Mouse (Mus musculus): ENCODE measurements at regions not wholly inside any gene's neighbourhood (a gene's known extent, or its start where the extent isn't known, plus 50 kb on each side); places are given as distances from the start of the nearest gene placed in this dataset.

- no peak for ATAC-seq (ENCODE audit: low read depth)
- Histone ChIP-seq H3K27me3 (ENCODE audit: control insufficient read depth, insufficient read depth, low read depth, low read length) (no peaks in the 10 kb centered on the region), H3K9me3 (ENCODE audit: control insufficient read depth, low read length) (no peaks in the 10 kb centered on the region), H3K9ac (ENCODE audit: low read length) (no peak overlapping the region), H3K27ac (ENCODE audit: low read length) (no peak overlapping the region), H3K4me3 (ENCODE audit: low read length) (no peak overlapping the region), H3K4me1 (replicated peaks; ENCODE audit: control insufficient read depth, insufficient read depth, low read length) (no peaks in the 10 kb centered on the region), H3K36me3 (ENCODE audit: control insufficient read depth, insufficient read depth, low read length) (no peaks in the 10 kb centered on the region), H3K4me2 (ENCODE audit: low read depth, low read length) (no peak overlapping the region)
- 61% methylated on average over 4 of the region's 4 CpGs for WGBS
These were observed 1150.8 kb upstream of the Ptprd start for GRCm38 (mm10) chr4:79362522-79362921.

- WGBS: 55% methylated on average over 1 of the region's 1 CpGs
- Histone ChIP-seq H3K27ac (ENCODE audit: low read length) (no peak overlapping the region), H3K4me2 (ENCODE audit: low read depth, low read length) (no peak overlapping the region), H3K9me3 (ENCODE audit: control insufficient read depth, low read length) (no peaks in the 10 kb centered on the region), H3K36me3 (ENCODE audit: control insufficient read depth, insufficient read depth, low read length) (no peaks in the 10 kb centered on the region), H3K27me3 (ENCODE audit: control insufficient read depth, insufficient read depth, low read depth, low read length) (no peaks in the 10 kb centered on the region), H3K4me3 (ENCODE audit: low read length) (no peak overlapping the region), H3K4me1 (replicated peaks; ENCODE audit: control insufficient read depth, insufficient read depth, low read length) (no peaks in the 10 kb centered on the region), H3K9ac (ENCODE audit: low read length) (no peak overlapping the region)
- ATAC-seq (ENCODE audit: low read depth): peak; percentile 89
These were observed 1146.0 kb upstream of the Ptprd start for GRCm38 (mm10) chr4:79357720-79358119.

DNA sequence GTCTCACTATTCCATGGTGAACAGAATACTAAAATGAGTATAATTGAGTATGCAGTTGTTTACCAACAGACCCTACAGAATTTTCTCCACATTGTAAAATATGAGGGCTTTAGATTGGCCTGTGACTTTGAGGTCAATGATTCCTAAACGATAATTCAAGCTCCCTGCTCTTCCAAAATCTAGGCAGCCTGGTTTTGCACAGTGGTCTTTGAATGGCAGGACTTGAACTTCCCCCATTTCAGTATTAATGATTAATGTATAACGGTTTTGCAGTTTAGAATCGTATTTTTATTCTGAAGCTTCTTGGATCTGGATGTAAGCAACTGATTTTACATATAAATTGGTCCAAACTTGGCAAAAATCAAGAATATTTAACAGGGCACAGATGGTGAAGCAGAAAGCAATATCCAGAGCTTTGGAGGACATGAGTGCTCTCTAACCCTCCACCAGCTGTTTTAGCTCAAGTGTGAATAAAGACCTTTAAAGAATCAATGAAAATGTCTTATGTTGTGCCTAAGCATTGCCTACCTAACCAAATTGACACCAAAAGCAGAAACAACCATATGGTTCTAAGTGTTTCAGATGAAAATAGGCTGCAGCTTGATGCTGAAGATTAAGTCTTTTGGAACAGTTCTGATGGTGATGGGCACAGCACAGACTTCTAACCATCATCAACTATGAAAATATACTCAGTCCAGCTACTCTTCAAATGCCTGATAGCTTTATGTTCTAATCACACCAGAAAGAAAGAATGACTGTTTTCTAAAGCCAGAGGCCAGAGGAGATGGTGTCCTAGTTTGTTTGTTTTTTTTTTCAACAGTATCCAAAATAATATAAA, 1098.3 kb upstream of the Ptprd start:
- H3K4me3 ChIP-seq (ENCODE audit: low read length): no peak overlapping the region
- no peaks in the 10 kb centered on the region for H3K27me3 ChIP-seq (ENCODE audit: control insufficient read depth, insufficient read depth, low read depth, low read length)
- H3K9me3 ChIP-seq (ENCODE audit: control insufficient read depth, low read length): no peaks in the 10 kb centered on the region
- 64% methylated on average over 3 of the region's 3 CpGs for WGBS
- H3K27ac ChIP-seq (ENCODE audit: low read length): no peak overlapping the region
- ATAC-seq (ENCODE audit: low read depth): no peak
- H3K4me2 ChIP-seq (ENCODE audit: low read depth, low read length): no peak overlapping the region
- H3K9ac ChIP-seq (ENCODE audit: low read length): no peak overlapping the region
- no peaks in the 10 kb centered on the region for H3K36me3 ChIP-seq (ENCODE audit: control insufficient read depth, insufficient read depth, low read length)
- H3K4me1 ChIP-seq (replicated peaks; ENCODE audit: control insufficient read depth, insufficient read depth, low read length): no peaks in the 10 kb centered on the region

GRCm38 (mm10) chr4:79291091-79291490, 1079.3 kb upstream of the Ptprd start:
- H3K9me3 ChIP-seq (ENCODE audit: control insufficient read depth, low read length): no peaks in the 10 kb centered on the region
- WGBS: 74% methylated on average over 1 of the region's 1 CpGs
- no peak overlapping the region for H3K27ac ChIP-seq (ENCODE audit: low read length)

GRCm38 (mm10) chr4:79265044-79265443, 1053.3 kb upstream of the Ptprd start:
- 66% methylated on average over 1 of the region's 1 CpGs for WGBS

More at GRCm38 (mm10) chr4:79291091-79291490, 1079.3 kb upstream of the Ptprd start:
- Histone ChIP-seq H3K4me2 (ENCODE audit: low read depth, low read length) (no peak overlapping the region), H3K9ac (ENCODE audit: low read length) (no peak overlapping the region), H3K4me1 (replicated peaks; ENCODE audit: control insufficient read depth, insufficient read depth, low read length) (no peaks in the 10 kb centered on the region), H3K36me3 (ENCODE audit: control insufficient read depth, insufficient read depth, low read length) (no peaks in the 10 kb centered on the region), H3K4me3 (ENCODE audit: low read length) (no peak overlapping the region), H3K27me3 (ENCODE audit: control insufficient read depth, insufficient read depth, low read depth, low read length) (no peaks in the 10 kb centered on the region)
- no peak for ATAC-seq (ENCODE audit: low read depth)

GRCm38 (mm10) chr4:79243184-79243583, 1031.4 kb upstream of the Ptprd start:
- no peaks in the 10 kb centered on the region for H3K9me3 ChIP-seq (ENCODE audit: control insufficient read depth, low read length)
- H3K27ac ChIP-seq (ENCODE audit: low read length): no peak overlapping the region
- no peak for ATAC-seq (ENCODE audit: low read depth)
- no peaks in the 10 kb centered on the region for H3K36me3 ChIP-seq (ENCODE audit: control insufficient read depth, insufficient read depth, low read length)
- no peak overlapping the region for H3K4me3 ChIP-seq (ENCODE audit: low read length)
- no peaks in the 10 kb centered on the region for H3K4me1 ChIP-seq (replicated peaks; ENCODE audit: control insufficient read depth, insufficient read depth, low read length)
- no peak overlapping the region for H3K4me2 ChIP-seq (ENCODE audit: low read depth, low read length)
- no peak overlapping the region for H3K9ac ChIP-seq (ENCODE audit: low read length)
- no peaks in the 10 kb centered on the region for H3K27me3 ChIP-seq (ENCODE audit: control insufficient read depth, insufficient read depth, low read depth, low read length)

More at GRCm38 (mm10) chr4:79265044-79265443, 1053.3 kb upstream of the Ptprd start:
- H3K27me3 ChIP-seq (ENCODE audit: control insufficient read depth, insufficient read depth, low read depth, low read length): no peaks in the 10 kb centered on the region
- no peak overlapping the region for H3K9ac ChIP-seq (ENCODE audit: low read length)
- no peak overlapping the region for H3K4me3 ChIP-seq (ENCODE audit: low read length)
- H3K4me2 ChIP-seq (ENCODE audit: low read depth, low read length): no peak overlapping the region
- no peaks in the 10 kb centered on the region for H3K36me3 ChIP-seq (ENCODE audit: control insufficient read depth, insufficient read depth, low read length)
- no peak overlapping the region for H3K27ac ChIP-seq (ENCODE audit: low read length)
- no peak for ATAC-seq (ENCODE audit: low read depth)
- no peaks in the 10 kb centered on the region for H3K4me1 ChIP-seq (replicated peaks; ENCODE audit: control insufficient read depth, insufficient read depth, low read length)
- no peaks in the 10 kb centered on the region for H3K9me3 ChIP-seq (ENCODE audit: control insufficient read depth, low read length)

DNA sequence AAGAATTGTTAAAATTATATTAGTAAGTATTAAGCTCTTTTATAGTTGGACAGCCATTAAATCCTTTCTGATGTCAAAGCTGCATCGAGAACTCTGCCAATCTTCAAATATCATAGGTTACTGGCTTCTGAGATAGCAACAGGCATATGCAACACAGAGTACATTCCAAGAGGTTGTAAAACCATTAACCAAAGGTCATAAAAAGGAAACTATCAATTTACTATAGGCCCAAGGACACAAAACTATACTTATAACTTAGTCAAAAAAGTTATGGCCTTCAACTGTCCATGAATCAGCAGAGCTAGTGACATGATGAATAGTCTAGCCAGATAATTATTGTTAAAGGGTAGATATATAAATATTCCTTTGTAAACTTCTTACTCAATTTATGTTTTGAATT, 1029.9 kb upstream of the Ptprd start:
- Histone ChIP-seq H3K4me1 (replicated peaks; ENCODE audit: control insufficient read depth, insufficient read depth, low read length) (no peaks in the 10 kb centered on the region), H3K4me3 (ENCODE audit: low read length) (no peak overlapping the region), H3K27ac (ENCODE audit: low read length) (no peak overlapping the region), H3K36me3 (ENCODE audit: control insufficient read depth, insufficient read depth, low read length) (no peaks in the 10 kb centered on the region), H3K4me2 (ENCODE audit: low read depth, low read length) (no peak overlapping the region), H3K27me3 (ENCODE audit: control insufficient read depth, insufficient read depth, low read depth, low read length) (no peaks in the 10 kb centered on the region), H3K9ac (ENCODE audit: low read length) (no peak overlapping the region), H3K9me3 (ENCODE audit: control insufficient read depth, low read length) (no peaks in the 10 kb centered on the region)
- ATAC-seq (ENCODE audit: low read depth): no peak
- 85% methylated on average over 1 of the region's 1 CpGs for WGBS

- no peak overlapping the region for H3K4me3 ChIP-seq (ENCODE audit: low read length)
- H3K4me2 ChIP-seq (ENCODE audit: low read depth, low read length): no peak overlapping the region
- no peak for ATAC-seq (ENCODE audit: low read depth)
- no peaks in the 10 kb centered on the region for H3K36me3 ChIP-seq (ENCODE audit: control insufficient read depth, insufficient read depth, low read length)
- no peaks in the 10 kb centered on the region for H3K4me1 ChIP-seq (replicated peaks; ENCODE audit: control insufficient read depth, insufficient read depth, low read length)
- no peaks in the 10 kb centered on the region for H3K9me3 ChIP-seq (ENCODE audit: control insufficient read depth, low read length)
- H3K27me3 ChIP-seq (ENCODE audit: control insufficient read depth, insufficient read depth, low read depth, low read length): no peaks in the 10 kb centered on the region
- no peak overlapping the region for H3K27ac ChIP-seq (ENCODE audit: low read length)
- no peak overlapping the region for H3K9ac ChIP-seq (ENCODE audit: low read length)
- 40% methylated on average over 1 of the region's 1 CpGs for WGBS
These were observed 1012.5 kb upstream of the Ptprd start for GRCm38 (mm10) chr4:79224101-79224734.

All from lung, embryonic 16.5 days (tissue).